Mouse (Mus musculus) megakaryocyte, embryonic 14.5 days (primary cell): ENCODE measurements around the gene Rhbg.
"Not testable (repeated sequence)": the region's sequence is repeated elsewhere in the genome, so short reads cannot be mapped to it uniquely, and the experiment has no call there.

ENCODE experiments used
- FLI1 ChIP-seq: IDR thresholded peaks from 2 replicates; pipeline ENCODE4 v1.6.1; 2012; ENCODE audit warnings: low read length, inconsistent platforms, mixed read lengths
- GATA1 ChIP-seq: IDR thresholded peaks from 3 replicates; pipeline ENCODE4 v1.6.1; 2012; ENCODE audit warnings: mixed read lengths, low read length, inconsistent platforms, borderline replicate concordance

DNA sequence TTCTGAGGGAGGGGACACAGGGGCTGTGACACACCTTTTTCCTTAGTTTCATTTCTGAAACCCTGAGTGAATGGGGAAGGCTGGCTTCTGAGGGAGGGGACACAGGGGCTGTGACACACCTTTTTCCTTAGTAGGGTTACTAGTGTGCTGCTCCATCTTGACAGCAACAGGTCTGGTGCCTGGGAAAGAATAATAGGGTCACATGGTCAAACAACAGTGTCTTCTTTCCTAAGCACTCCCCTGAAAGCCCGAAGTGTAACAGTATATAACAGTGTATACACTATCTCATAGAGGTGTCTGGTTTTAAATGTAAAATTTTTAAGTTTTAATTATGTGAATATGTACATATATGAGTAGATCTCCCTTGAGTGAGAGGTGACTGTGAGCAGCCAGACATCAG is 40.8 kb upstream of the Rhbg start:
- TF ChIP-seq FLI1, GATA1: not testable (repeated sequence)
